Mouse (Mus musculus) ES-Bruce4 (cell line): ENCODE data around the gene Rd3.

Experiments used
- CTCF ChIP-seq: IDR thresholded peaks from one replicate; pipeline ENCODE4 v1.8.1; 2011; ENCODE audit warnings: low read depth, low read length
- EP300 ChIP-seq: IDR thresholded peaks from 2 replicates; pipeline ENCODE4 v1.6.1; 2011; ENCODE audit warnings: low read depth, low read length; ENCODE audit not compliant: insufficient read depth
- POLR2A ChIP-seq: IDR thresholded peaks from one replicate; pipeline ENCODE4 v1.8.1; 2011; ENCODE audit warnings: low read length; ENCODE audit not compliant: insufficient read depth

DNA sequence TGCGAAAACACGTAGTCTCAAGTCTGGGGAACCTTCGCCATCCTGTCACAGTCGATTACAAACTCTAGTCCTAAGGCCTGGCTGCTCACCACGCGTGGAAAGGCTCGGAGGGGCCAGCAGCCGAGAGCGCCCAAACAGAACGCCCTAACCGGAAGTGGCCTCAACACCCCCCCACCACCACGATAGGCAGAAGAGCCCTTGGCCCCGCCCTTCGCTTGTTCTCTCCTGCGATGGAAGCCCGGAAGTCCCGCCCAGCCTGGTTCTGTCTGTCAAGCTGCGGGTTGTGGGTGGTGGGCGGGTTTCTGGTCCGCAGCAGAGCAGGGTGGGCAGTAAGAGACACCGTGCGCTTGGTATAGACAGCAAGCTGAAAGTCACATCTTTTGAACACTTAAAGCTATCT lies 12.8 kb downstream of the Rd3 start:
- no peak for TF ChIP-seq POLR2A
- no peak for TF ChIP-seq CTCF
- TF ChIP-seq EP300 = no peak
